Mouse (Mus musculus) CD4-positive, CD25-positive, alpha-beta regulatory T cell, adult 9 weeks (primary cell): ENCODE results near the gene N4bp2l1. TPM values are rescaled to one million over a fixed set of nuclear protein-coding genes. Genes with fewer than 3 reads are reported as not detected.

ENCODE experiments used
- polyA plus RNA-seq: library from polyadenylated mRNA; unstranded; fragments of 100-300 nt; shearing (Covaris generic); gene quantifications from one replicate; pipeline ENCODE4 v1.2.1, GENCODE M21; 2017

The N4bp2l1 gene
- polyA plus RNA-seq = 87.5 TPM

DNA sequence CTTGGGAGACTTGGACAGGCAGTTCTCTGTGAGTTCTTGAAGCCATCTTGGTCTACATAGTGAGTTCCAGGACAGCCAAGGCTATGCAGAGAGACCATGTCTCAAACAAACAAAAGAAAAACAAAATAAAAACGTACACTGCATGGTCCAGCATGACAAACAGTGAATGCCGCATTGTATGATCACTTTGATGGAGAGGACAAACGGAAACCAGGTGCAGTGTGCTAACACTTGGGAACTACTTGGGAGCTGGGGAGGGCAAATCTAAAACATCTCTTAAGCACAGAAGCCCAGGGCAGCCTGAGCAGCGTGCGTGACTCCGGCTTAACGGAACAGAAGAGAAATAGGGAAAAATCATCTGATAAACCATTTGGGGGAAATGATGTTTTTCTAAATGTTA lies at the start of gene N4bp2l1:
Gene N4bp2l1 (minus strand): TSS at position 101 of the 400 bp plus-strand sequence.

DNA sequence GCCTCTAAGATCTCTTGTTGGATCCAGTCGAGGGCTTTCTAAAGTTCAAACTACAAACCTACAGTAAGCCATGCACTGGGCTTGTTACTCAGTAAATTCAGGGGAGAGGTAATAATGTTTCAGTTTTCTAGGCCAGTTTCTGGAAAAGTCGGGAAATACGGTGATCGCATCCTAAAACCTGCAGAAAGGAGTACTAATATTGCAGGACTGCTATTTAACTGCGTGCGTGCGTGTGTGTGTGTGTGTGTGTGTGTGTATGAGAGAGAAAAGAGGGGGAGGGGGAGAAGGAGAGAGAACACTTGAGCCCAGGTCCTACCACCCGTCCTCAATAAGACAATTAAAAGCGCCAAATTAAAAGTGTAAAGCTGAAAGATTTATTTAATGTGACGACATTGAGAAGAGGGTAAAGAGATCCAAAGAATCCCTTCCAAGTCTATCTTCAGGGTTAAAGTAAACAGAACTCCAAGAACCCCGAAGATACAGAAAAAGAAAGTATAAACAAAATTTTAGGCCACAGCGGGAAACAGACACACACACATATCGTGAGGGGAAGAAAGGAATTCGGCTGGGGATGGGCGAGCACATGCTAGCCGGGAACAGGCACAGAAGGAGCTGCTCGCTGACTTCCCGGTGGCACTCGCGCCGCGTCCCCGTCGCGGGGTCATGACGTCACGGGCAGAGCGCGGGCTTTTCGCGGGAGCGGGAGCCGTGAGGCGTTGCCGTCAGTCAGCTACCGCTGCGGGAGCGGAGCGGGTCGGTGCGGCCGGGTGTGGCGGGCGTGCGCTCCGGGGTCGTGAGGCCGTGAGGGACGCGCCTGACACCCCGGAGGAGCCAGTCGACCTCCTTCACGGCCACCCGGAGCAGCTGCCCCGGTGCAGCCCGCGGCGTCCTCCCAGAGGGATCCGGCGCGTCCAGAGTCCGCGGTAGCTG lies 74.8 kb downstream of the N4bp2l1 start, which contains the start of gene Brca2:
Gene Brca2 (plus strand): TSS at position 694 of the 930 bp plus-strand sequence.

Other genes with a start within 250 kb of the N4bp2l1 start
- not detected for gene Zar1l, start 79.0 kb downstream of the N4bp2l1 start, polyA plus RNA-seq
- gene Brca2, start 74.6 kb downstream of the N4bp2l1 start, polyA plus RNA-seq = 6.7 TPM
- gene N4bp2l2, start 69.0 kb upstream of the N4bp2l1 start, polyA plus RNA-seq = 95.3 TPM
- 34.2 TPM for gene Pds5b, start 76.6 kb upstream of the N4bp2l1 start, polyA plus RNA-seq